Mouse (Mus musculus): ENCODE measurements around the gene Commd8. TPM values are rescaled to one million over a fixed set of nuclear protein-coding genes. Genes with fewer than 3 reads are reported as not detected.

Gene Commd8
- 41.5 TPM for polyA plus RNA-seq (2014; fragmentation: Illumina TruSeq; extraction: RNeasy Lipid Tissue Mini Kit (QIAGEN cat#74804); ENCODE audit: low read depth, low replicate concordance)

GRCm38 (mm10) chr5:72167594-72168284 lies at the start of gene Commd8:
Gene Commd8, minus strand, starts transcription at chr5:72168189.

